Mouse (Mus musculus) embryonic facial prominence, embryonic 14.5 days (tissue): ENCODE results near the gene Mrs2. TPM values are rescaled to one million over a fixed set of nuclear protein-coding genes. Genes with fewer than 3 reads are reported as not detected.

Experiments used
- ATAC-seq: fragments of 200-750 bp; cut with Nextera tagmentation; 2 replicates; pipeline ENCODE4 v1.8.0; 2017; ENCODE audit warnings: low read depth, moderate number of reproducible peaks, moderate TSS enrichment
- DNase-seq: peaks from one replicate; pipeline ENCODE4 v3.0.0-alpha.2; 2015; ENCODE audit warnings: low spot score
- H3K27ac ChIP-seq: fragments of 300-500 bp; sonication (generic); replicated peaks from 2 replicates; pipeline ENCODE4 v1.5.1; 2014; ENCODE audit warnings: low read depth, mild to moderate bottlenecking, low read length, moderate library complexity
- H3K27me3 ChIP-seq: fragments of 300-500 bp; sonication (generic); replicated peaks from 2 replicates; pipeline ENCODE4 v1.6.1; 2014; ENCODE audit warnings: low read length; ENCODE audit not compliant: control insufficient read depth, insufficient read depth
- H3K36me3 ChIP-seq: fragments of 300-500 bp; sonication (generic); 2 replicates; pipeline ENCODE4 v1.6.1; 2014; ENCODE audit warnings: low read length, mixed read lengths; ENCODE audit not compliant: control insufficient read depth, insufficient read depth
- H3K4me1 ChIP-seq: fragments of 300-500 bp; sonication (generic); 2 replicates; pipeline ENCODE4 v1.6.1; 2014; ENCODE audit warnings: antibody characterized with exemption, low read length; ENCODE audit not compliant: control insufficient read depth, insufficient read depth
- H3K4me2 ChIP-seq: fragments of 300-500 bp; sonication (generic); 2 replicates; pipeline ENCODE4 v1.6.1; 2014; ENCODE audit warnings: low read depth, mild to moderate bottlenecking, low read length, moderate library complexity, mixed read lengths
- H3K4me3 ChIP-seq: fragments of 300-500 bp; sonication (generic); 2 replicates; pipeline ENCODE4 v1.5.1; 2014; ENCODE audit warnings: low read depth, mild to moderate bottlenecking, low read length
- H3K9ac ChIP-seq: fragments of 300-500 bp; sonication (generic); 2 replicates; pipeline ENCODE4 v1.6.1; 2014; ENCODE audit warnings: low read depth, mild to moderate bottlenecking, low read length, moderate library complexity, mixed read lengths
- H3K9me3 ChIP-seq: fragments of 300-500 bp; sonication (generic); 2 replicates; pipeline ENCODE4 v1.6.1; 2016; ENCODE audit warnings: low read length; ENCODE audit not compliant: control insufficient read depth
- WGBS: fragments of 180-500 bp; shearing (Covaris S2); extraction: QIAGEN DNeasy Blood & Tissue Kit; methylation state at CpG from one replicate; pipeline ENCODE4 v1.1.7; 2014; 5-methylcytosine and 5-hydroxymethylcytosine counted together
- polyA plus RNA-seq: library from polyadenylated mRNA; unstranded; fragments of >200 nt; fragmentation: Nextera tagmentation; extraction: Ambion mirVana; gene quantifications from 2 replicates; pipeline ENCODE4 v1.2.1, GENCODE M21; 2014

Mrs2 gene
- polyA plus RNA-seq, 1 experiment from 2014 or later: 18.7 TPM

GRCm38 (mm10) chr13:24965846-24966201 is 54.4 kb downstream of the Mrs2 start:
- WGBS: 40% methylated on average over 5 of the region's 5 CpGs

DNA sequence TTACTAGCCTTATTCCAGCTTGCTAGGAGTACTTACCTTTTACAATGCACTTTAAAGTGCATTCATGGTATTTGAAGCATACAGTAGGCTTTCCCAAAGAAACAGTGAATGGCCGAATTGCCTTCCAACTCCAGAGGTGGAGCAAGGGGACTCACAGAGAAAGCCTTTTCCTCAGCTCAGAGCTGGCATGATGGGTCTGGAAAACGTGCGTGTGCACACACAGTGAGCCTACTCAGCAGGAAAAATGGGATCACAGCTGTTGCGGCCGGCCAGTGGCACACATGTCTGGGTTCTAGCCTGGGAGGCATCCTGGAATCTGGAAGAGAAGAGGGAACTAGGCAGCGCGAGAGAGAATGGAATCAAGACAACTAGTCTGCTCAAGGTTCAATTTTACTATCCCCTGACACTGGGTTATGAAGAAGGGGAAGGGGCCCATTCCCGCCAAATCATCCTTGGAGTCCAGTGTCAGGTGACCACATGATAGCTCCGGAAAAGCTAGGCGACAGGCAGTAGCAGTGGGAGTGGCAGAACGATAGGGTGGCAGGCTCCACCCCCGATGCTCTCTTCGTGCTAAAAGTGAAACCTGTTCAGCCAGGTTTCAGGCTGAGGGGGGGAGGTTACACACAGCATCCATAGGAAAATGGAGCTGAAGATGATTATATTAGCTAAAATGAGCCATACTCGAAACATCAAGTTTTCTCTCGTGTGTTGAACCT is 54.9 kb downstream of the Mrs2 start:
- no peaks in the 10 kb centered on the region for H3K36me3 ChIP-seq
- WGBS: 11% methylated on average over 15 of the region's 15 CpGs
- H3K27ac ChIP-seq: no peak overlapping the region
- H3K9me3 ChIP-seq: no peaks in the 10 kb centered on the region
- peak; percentile 67 for DNase-seq
- H3K27me3 ChIP-seq: no peaks in the 10 kb centered on the region
- 0 out of 2 replicates have a peak, but pooled peaks have one; percentile 50 for ATAC-seq
- no peaks in the 10 kb centered on the region for H3K4me1 ChIP-seq
- H3K4me3 ChIP-seq: peak overlapping the region; percentile 23
- peak overlapping the region; percentile 39 for H3K9ac ChIP-seq
- H3K4me2 ChIP-seq: peak overlapping the region; percentile 53

More at GRCm38 (mm10) chr13:24965846-24966201, 54.4 kb downstream of the Mrs2 start:
- no peak for DNase-seq
- Histone ChIP-seq H3K27ac (no peak overlapping the region), H3K9ac (peak overlapping the region; percentile 39; the same call in 1 of the 2 replicates), H3K4me2 (peak overlapping the region; percentile 53), H3K36me3 (no peaks in the 10 kb centered on the region), H3K9me3 (no peaks in the 10 kb centered on the region), H3K4me1 (no peaks in the 10 kb centered on the region), H3K4me3 (peak overlapping the region; percentile 23), H3K27me3 (no peaks in the 10 kb centered on the region)
- ATAC-seq: 0 out of 2 replicates have a peak, but pooled peaks have one; percentile 12

DNA sequence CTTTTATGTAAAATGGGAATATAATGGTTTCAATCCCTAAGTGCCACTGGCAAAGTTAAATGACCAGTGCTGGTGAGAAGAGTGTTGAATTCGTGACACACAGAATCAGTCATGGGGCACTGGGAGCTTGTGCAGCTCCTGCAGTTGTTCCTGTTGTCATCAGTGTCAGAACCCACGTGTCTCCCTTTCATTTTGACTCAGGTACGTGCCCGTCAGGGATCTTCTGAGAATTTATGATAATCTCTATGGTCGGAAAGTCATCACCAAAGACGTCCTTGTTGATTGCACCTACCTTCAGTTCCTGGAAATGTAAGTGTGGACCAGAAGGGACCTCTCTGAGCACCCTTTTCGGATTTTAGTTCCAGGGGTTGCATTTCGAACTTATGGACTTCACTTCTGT is 58.1 kb downstream of the Mrs2 start:
- no peak for DNase-seq
- no peak overlapping the region for H3K27ac ChIP-seq
- no peak overlapping the region for H3K4me2 ChIP-seq
- no peak for ATAC-seq
- no peak overlapping the region for H3K9ac ChIP-seq
- 85% methylated on average over 8 of the region's 8 CpGs for WGBS
- H3K4me1 ChIP-seq: no peaks in the 10 kb centered on the region
- no peaks in the 10 kb centered on the region for H3K36me3 ChIP-seq
- H3K4me3 ChIP-seq: no peak overlapping the region
- no peaks in the 10 kb centered on the region for H3K27me3 ChIP-seq
- H3K9me3 ChIP-seq: no peaks in the 10 kb centered on the region

DNA sequence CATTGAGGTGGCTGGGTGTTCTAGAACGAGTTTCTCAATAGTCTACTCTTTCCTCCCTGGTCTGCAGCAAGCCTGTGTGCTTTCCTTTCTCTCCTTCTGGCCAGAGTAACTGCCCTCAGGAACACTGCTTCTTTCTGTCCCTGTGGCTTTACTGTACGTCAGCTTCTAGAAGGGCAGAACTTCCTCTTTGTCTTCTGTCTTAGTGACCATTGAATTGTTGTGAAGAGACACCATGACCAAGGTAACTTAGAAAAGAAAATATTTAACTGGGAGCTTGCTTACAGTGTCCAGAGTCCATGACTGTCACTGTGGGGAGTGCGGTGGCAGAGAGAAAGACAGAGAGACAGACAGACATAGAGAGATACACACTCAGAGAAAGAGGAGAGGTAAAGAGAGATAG is 60.1 kb downstream of the Mrs2 start:
- H3K27me3 ChIP-seq: no peaks in the 10 kb centered on the region
- no peak overlapping the region for H3K4me3 ChIP-seq
- no peak overlapping the region for H3K4me2 ChIP-seq
- peaks cover 3% of the 10 kb centered on the region; the same call in 1 of the 2 replicates for H3K4me1 ChIP-seq
- H3K9ac ChIP-seq: no peak overlapping the region
- no peak overlapping the region for H3K27ac ChIP-seq
- 71% methylated on average over 3 of the region's 3 CpGs for WGBS
- H3K9me3 ChIP-seq: no peaks in the 10 kb centered on the region
- H3K36me3 ChIP-seq: no peaks in the 10 kb centered on the region
- DNase-seq: no peak
- ATAC-seq: no peak

- no peak overlapping the region for H3K27ac ChIP-seq
- H3K9me3 ChIP-seq: no peaks in the 10 kb centered on the region
- no peaks in the 10 kb centered on the region for H3K27me3 ChIP-seq
- DNase-seq (no peak), ATAC-seq (no peak)
- no peak overlapping the region for H3K4me2 ChIP-seq
- no peak overlapping the region for H3K4me3 ChIP-seq
- H3K9ac ChIP-seq: no peak overlapping the region
- no peaks in the 10 kb centered on the region for H3K36me3 ChIP-seq
- WGBS: 88% methylated on average over 11 of the region's 11 CpGs
- peaks cover 4% of the 10 kb centered on the region; the same call in 1 of the 2 replicates for H3K4me1 ChIP-seq
Measured at GRCm38 (mm10) chr13:24958671-24959070, 61.5 kb downstream of the Mrs2 start.

GRCm38 (mm10) chr13:24955500-24955899 is 64.7 kb downstream of the Mrs2 start:
- Histone ChIP-seq H3K4me2 (no peak overlapping the region), H3K27ac (no peak overlapping the region), H3K9ac (no peak overlapping the region), H3K36me3 (no peaks in the 10 kb centered on the region), H3K9me3 (no peaks in the 10 kb centered on the region), H3K27me3 (no peaks in the 10 kb centered on the region), H3K4me1 (peaks cover 4% of the 10 kb centered on the region; the same call in 1 of the 2 replicates), H3K4me3 (no peak overlapping the region)
- DNase-seq (peak; percentile 83), ATAC-seq (peak; percentile 90; the same call in 1 of the 2 replicates)
- 7% methylated on average over 10 of the region's 10 CpGs for WGBS

DNA sequence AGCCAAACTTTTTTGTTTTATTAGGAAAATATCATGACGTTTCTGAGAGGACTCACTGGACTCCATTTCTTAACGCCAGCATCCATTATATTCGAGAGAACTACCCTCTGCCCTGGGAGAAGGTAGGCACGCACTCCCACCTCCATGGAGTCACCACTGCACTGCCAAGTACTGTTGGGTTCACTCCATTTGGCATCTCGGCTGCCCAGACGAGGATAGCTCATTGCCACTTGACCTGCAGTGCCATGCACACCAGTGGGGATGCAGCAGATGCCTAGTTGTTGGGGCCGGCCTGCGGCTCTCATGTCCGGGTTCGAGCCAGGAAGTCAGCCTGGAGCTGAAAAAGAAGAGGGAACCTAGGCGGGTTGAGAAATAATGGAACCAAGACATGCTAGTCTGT is 65.1 kb downstream of the Mrs2 start:
- no peaks in the 10 kb centered on the region for H3K27me3 ChIP-seq

GRCm38 (mm10) chr13:24952659-24953058 is 67.5 kb downstream of the Mrs2 start:
- Histone ChIP-seq H3K4me3 (no peak overlapping the region), H3K4me2 (no peak overlapping the region), H3K9me3 (no peaks in the 10 kb centered on the region), H3K4me1 (peaks cover 4% of the 10 kb centered on the region; the same call in 1 of the 2 replicates), H3K9ac (no peak overlapping the region), H3K27ac (no peak overlapping the region), H3K27me3 (no peaks in the 10 kb centered on the region), H3K36me3 (no peaks in the 10 kb centered on the region)
- 63% methylated on average over 7 of the region's 7 CpGs for WGBS
- no peak for ATAC-seq
- DNase-seq: no peak

More for the DNA sequence above, 65.1 kb downstream of the Mrs2 start:
- Histone ChIP-seq H3K4me1 (peaks cover 4% of the 10 kb centered on the region; the same call in 1 of the 2 replicates), H3K27ac (no peak overlapping the region), H3K4me2 (no peak overlapping the region), H3K36me3 (no peaks in the 10 kb centered on the region), H3K4me3 (no peak overlapping the region), H3K9me3 (no peaks in the 10 kb centered on the region), H3K9ac (no peak overlapping the region)
- DNase-seq (no peak), ATAC-seq (0 out of 2 replicates have a peak, but pooled peaks have one; percentile 6)
- WGBS: 31% methylated on average over 11 of the region's 11 CpGs

GRCm38 (mm10) chr13:24948870-24949269 is 71.3 kb downstream of the Mrs2 start:
- no peaks in the 10 kb centered on the region for H3K36me3 ChIP-seq
- no peak overlapping the region for H3K27ac ChIP-seq
- 94% methylated on average over 6 of the region's 6 CpGs for WGBS
- ATAC-seq: no peak
- H3K9me3 ChIP-seq: no peaks in the 10 kb centered on the region
- H3K27me3 ChIP-seq: no peaks in the 10 kb centered on the region
- no peak overlapping the region for H3K9ac ChIP-seq
- H3K4me3 ChIP-seq: no peak overlapping the region
- H3K4me2 ChIP-seq: no peak overlapping the region
- no peak for DNase-seq
- H3K4me1 ChIP-seq: no peaks in the 10 kb centered on the region
